ENCODE assay signal across 20 mouse cellular contexts in the genomic region with DNA sequence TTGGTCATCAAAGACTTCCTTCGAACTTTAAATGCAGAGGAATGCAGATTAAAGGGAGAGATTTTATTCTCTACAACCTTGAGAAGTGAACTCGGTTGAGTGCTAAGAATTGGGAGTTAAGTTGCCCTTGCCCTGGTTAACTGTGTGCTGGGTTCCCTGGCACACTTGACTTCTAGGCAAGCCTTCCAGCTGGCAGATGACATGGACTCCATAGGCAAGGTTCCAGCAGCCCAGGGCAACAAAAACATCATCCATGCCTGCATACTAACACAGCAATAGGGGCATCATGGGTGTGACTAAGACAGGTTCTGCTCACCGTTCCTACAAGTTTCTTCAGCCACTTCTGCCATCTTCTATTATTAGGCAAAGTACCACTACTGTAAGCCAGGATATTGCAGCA. TPM values are rescaled to one million over a fixed set of nuclear protein-coding genes. Genes with fewer than 3 reads are reported as not detected.
A peak's percentile ranks its signal among the peaks of the same experiment; 100 is the strongest.
DNase-seq lines count a peak whose midpoint lies in the region; ATAC-seq lines count a peak whose summit lies in the region.
"Had no signal": no experiment of that assay in that cellular context is flagged by ENCODE, and none has a peak within 500 bp of the region (broad histone marks: within the 10 kb centered on the region; RNA-seq: fewer than 3 reads in every experiment).

No protein-coding gene starts in this region.

- H3K4me3 ChIP-seq in heart, embryonic 11.5 days (ENCODE audit: low read depth, low read length) = no peak overlapping the region
- no peak overlapping the region for H3K4me3 ChIP-seq in intestine, embryonic 15.5 days (replicated peaks)
- H3K4me3 ChIP-seq: embryonic facial prominence, embryonic 15.5 days; forebrain, embryonic 13.5 days; limb, embryonic 10.5 days; liver, embryonic 13.5 days; lung, embryonic 15.5 days; midbrain, embryonic 12.5 days; neural tube, embryonic 13.5 days had no signal

- no peak overlapping the region for H3K9ac ChIP-seq in heart, embryonic 11.5 days (ENCODE audit: low read depth, low read length)
- H3K9ac ChIP-seq in intestine, embryonic 15.5 days = no peak overlapping the region
- H3K9ac ChIP-seq: embryonic facial prominence, embryonic 15.5 days; forebrain, embryonic 13.5 days; liver, embryonic 13.5 days; lung, embryonic 15.5 days; midbrain, embryonic 12.5 days; neural tube, embryonic 13.5 days had no signal

- no peak for ATAC-seq in heart, embryonic 11.5 days (replicated peaks; ENCODE audit: insufficient number of reproducible peaks, low FRiP score, low TSS enrichment)
- ATAC-seq in intestine, embryonic 15.5 days = no peak
- ATAC-seq: forebrain, embryonic 13.5 days; hindbrain, postnatal 0 days had no signal

- H3K27ac ChIP-seq in heart, embryonic 11.5 days (ENCODE audit: low read depth, low read length) = no peak overlapping the region
- no peak overlapping the region for H3K27ac ChIP-seq in intestine, embryonic 15.5 days
- H3K27ac ChIP-seq: embryonic facial prominence, embryonic 15.5 days; forebrain, embryonic 13.5 days; hindbrain, postnatal 0 days; limb, embryonic 10.5 days; liver, embryonic 13.5 days; lung, embryonic 15.5 days; macrophage; midbrain, embryonic 12.5 days; neural tube, embryonic 13.5 days had no signal

- H3K4me2 ChIP-seq in heart, embryonic 11.5 days = no peak overlapping the region
- H3K4me2 ChIP-seq in intestine, embryonic 15.5 days (replicated peaks) = no peak overlapping the region
- H3K4me2 ChIP-seq: embryonic facial prominence, embryonic 15.5 days; forebrain, embryonic 13.5 days; liver, embryonic 13.5 days; lung, embryonic 15.5 days; midbrain, embryonic 12.5 days; neural tube, embryonic 13.5 days had no signal

- DNase-seq in cerebellum, adult 18-20 months = peak; percentile 37
- no peak for DNase-seq in cerebellum, postnatal 4 days (ENCODE audit: low spot score in 2 of 2)
- peak; percentile 40 for DNase-seq in heart, adult 8-10 months (ENCODE audit: low spot score)
- peak; percentile 55 to 66 for DNase-seq in cerebellum, postnatal 10 days
- DNase-seq in heart, adult 9 months (ENCODE audit: low spot score in 2 of 2) = peak; percentile 33 to 39
- no peak for DNase-seq in layer of hippocampus, adult 9-11 months
- DNase-seq: embryo, embryonic 11 days; kidney, adult 9 months; liver, embryonic 13.5 days; thymus, postnatal 36 days had no signal

- no peaks in the 10 kb centered on the region for H3K27me3 ChIP-seq in heart, embryonic 11.5 days (ENCODE audit: control insufficient read depth, insufficient read depth, low read length)
- no peaks in the 10 kb centered on the region for H3K27me3 ChIP-seq in intestine, embryonic 15.5 days (replicated peaks)
- H3K27me3 ChIP-seq: embryonic facial prominence, embryonic 15.5 days; forebrain, embryonic 13.5 days; liver, embryonic 13.5 days; lung, embryonic 15.5 days; midbrain, embryonic 12.5 days; neural tube, embryonic 13.5 days had no signal

- no peaks in the 10 kb centered on the region for H3K36me3 ChIP-seq in heart, embryonic 11.5 days (ENCODE audit: control insufficient read depth, insufficient read depth, low read length)
- no peaks in the 10 kb centered on the region for H3K36me3 ChIP-seq in intestine, embryonic 15.5 days
- H3K36me3 ChIP-seq: embryonic facial prominence, embryonic 15.5 days; limb, embryonic 10.5 days; liver, embryonic 13.5 days; lung, embryonic 15.5 days; midbrain, embryonic 12.5 days; neural tube, embryonic 13.5 days had no signal

- H3K4me1 ChIP-seq in heart, embryonic 11.5 days (ENCODE audit: control insufficient read depth, insufficient read depth, low read length) = no peaks in the 10 kb centered on the region
- H3K4me1 ChIP-seq in intestine, embryonic 15.5 days (replicated peaks) = no peaks in the 10 kb centered on the region
- H3K4me1 ChIP-seq: embryonic facial prominence, embryonic 15.5 days; limb, embryonic 10.5 days; liver, embryonic 13.5 days; lung, embryonic 15.5 days; midbrain, embryonic 12.5 days; neural tube, embryonic 13.5 days had no signal

- 80% methylated on average over 3 of the region's 3 CpGs for WGBS in heart, embryonic 11.5 days (ENCODE audit: insufficient replicate concordance)
- WGBS in intestine, embryonic 15.5 days = 82% methylated on average over 3 of the region's 3 CpGs

- H3K9me3 ChIP-seq in heart, embryonic 11.5 days (replicated peaks; ENCODE audit: control insufficient read depth, low read length) = no peaks in the 10 kb centered on the region
- H3K9me3 ChIP-seq in intestine, embryonic 15.5 days = no peaks in the 10 kb centered on the region
- H3K9me3 ChIP-seq: embryonic facial prominence, embryonic 15.5 days; forebrain, embryonic 13.5 days; limb, embryonic 10.5 days; liver, embryonic 13.5 days; lung, embryonic 15.5 days; midbrain, embryonic 12.5 days; neural tube, embryonic 13.5 days had no signal

RNA-seq across cellular contexts. Expression of a gene that starts 58.8 kb away (rescaled TPM):
- 10 to 100 TPM; 11.5 to 13.4 (median 12.8) TPM for total RNA-seq in heart, adult 8-10 months (2022)
- 18.1 and 21.2 TPM in 2 replicates for polyA plus RNA-seq in heart, embryonic 11.5 days (2014; fragmentation: Nextera tagmentation; extraction: Ambion mirVana)
- 22.0 and 22.3 TPM in 2 replicates for polyA plus RNA-seq in intestine, embryonic 15.5 days (2015; fragmentation: Nextera tagmentation; extraction: Ambion mirVana)

Comparison
In these comparisons a context has a peak if more than half of its experiments do, and no peak if none do; other contexts are left out.
1. DNase-seq: peak in cerebellum, adult 18-20 months (2 of 2), heart, adult 8-10 months (single experiment), cerebellum, postnatal 10 days (2 of 2) and heart, adult 9 months (2 of 2); none in cerebellum, postnatal 4 days (0 of 2) and layer of hippocampus, adult 9-11 months (single experiment).